In genomic region chr9:62944063-62944462, GRCm38 (mm10) we compare ENCODE assay signal across 30 mouse cellular contexts.
"Had no signal": no experiment of that assay in that cellular context is flagged by ENCODE, and none has a peak within 500 bp of the region (broad histone marks: within the 10 kb centered on the region; RNA-seq: fewer than 3 reads in every experiment).

No protein-coding gene starts in this region.

- H3K27me3 ChIP-seq: limb, embryonic 12.5 days; limb, embryonic 13.5 days; limb, embryonic 15.5 days; liver, embryonic 12.5 days; liver, embryonic 13.5 days; liver, embryonic 15.5 days; lung, embryonic 15.5 days; megakaryocyte, embryonic 14.5 days; midbrain, embryonic 12.5 days; midbrain, embryonic 13.5 days; midbrain, embryonic 15.5 days had no signal

- H3K9ac ChIP-seq: limb, embryonic 12.5 days; limb, embryonic 13.5 days; limb, embryonic 15.5 days; liver, embryonic 12.5 days; liver, embryonic 13.5 days; liver, embryonic 14.5 days; liver, embryonic 15.5 days; liver, postnatal 0 days; lung, embryonic 14.5 days; lung, embryonic 15.5 days; midbrain, embryonic 12.5 days; midbrain, embryonic 13.5 days; midbrain, embryonic 15.5 days had no signal

- H3K4me1 ChIP-seq: liver, embryonic 15.5 days; midbrain, embryonic 10.5 days; midbrain, embryonic 12.5 days; midbrain, embryonic 13.5 days; midbrain, embryonic 15.5 days had no signal

- DNase-seq: left cerebral cortex, postnatal 4 days; liver; liver, embryonic 13.5 days; liver, postnatal 0 days; lung, adult 18-20 months; lung, adult 2 months; lung, embryonic 14.5 days; lung, postnatal 10 days; lung, postnatal 36 days; lung, postnatal 4 days; midbrain, embryonic 14.5 days had no signal

- ATAC-seq: liver, embryonic 12.5 days; liver, postnatal 0 days; midbrain, embryonic 13.5 days; midbrain, embryonic 15.5 days; midbrain, embryonic 16.5 days had no signal

- H3K4me3 ChIP-seq: left cerebral cortex, adult 2 months; limb, embryonic 10.5 days; limb, embryonic 12.5 days; limb, embryonic 13.5 days; limb, embryonic 15.5 days; liver, embryonic 12.5 days; liver, embryonic 13.5 days; liver, embryonic 15.5 days; lung, embryonic 15.5 days; megakaryocyte, embryonic 14.5 days; midbrain, embryonic 10.5 days; midbrain, embryonic 12.5 days; midbrain, embryonic 13.5 days; midbrain, embryonic 15.5 days; myocyte had no signal

- H3K9me3 ChIP-seq: limb, embryonic 10.5 days; limb, embryonic 12.5 days; limb, embryonic 13.5 days; limb, embryonic 15.5 days; liver, embryonic 12.5 days; liver, embryonic 13.5 days; liver, embryonic 15.5 days; lung, embryonic 15.5 days; midbrain, embryonic 10.5 days; midbrain, embryonic 12.5 days; midbrain, embryonic 13.5 days; midbrain, embryonic 15.5 days had no signal

- H3K27ac ChIP-seq: left cerebral cortex, adult 2 months; limb, embryonic 10.5 days; limb, embryonic 12.5 days; limb, embryonic 13.5 days; limb, embryonic 15.5 days; liver, embryonic 12.5 days; liver, embryonic 13.5 days; liver, embryonic 14.5 days; liver, embryonic 15.5 days; lung, embryonic 15.5 days; macrophage; midbrain, embryonic 10.5 days; midbrain, embryonic 12.5 days; midbrain, embryonic 13.5 days; midbrain, embryonic 15.5 days had no signal

- H3K4me2 ChIP-seq: limb, embryonic 12.5 days; limb, embryonic 13.5 days; limb, embryonic 15.5 days; liver, embryonic 11.5 days; liver, embryonic 12.5 days; liver, embryonic 13.5 days; liver, embryonic 15.5 days; lung, embryonic 14.5 days; lung, embryonic 15.5 days; midbrain, embryonic 11.5 days; midbrain, embryonic 12.5 days; midbrain, embryonic 13.5 days; midbrain, embryonic 15.5 days had no signal

- H3K36me3 ChIP-seq: midbrain, embryonic 15.5 days had no signal
